Mouse (Mus musculus) testis, adult 2 months (tissue): ENCODE measurements around the gene Nudt5.

Experiments used
- CTCF ChIP-seq: fragments of 200-500 bp; IDR thresholded peaks from 2 replicates; pipeline ENCODE4 v1.5.1; 2012; ENCODE audit warnings: low read depth, mild to moderate bottlenecking, inconsistent platforms, low read length, moderate library complexity; ENCODE audit not compliant: control insufficient read depth, insufficient read depth, insufficient replicate concordance
- POLR2A ChIP-seq: fragments of 200-500 bp; IDR thresholded peaks from 2 replicates; pipeline ENCODE4 v1.6.1; 2012; ENCODE audit warnings: low read depth, mild to moderate bottlenecking, inconsistent platforms, low read length, moderate library complexity; ENCODE audit not compliant: control insufficient read depth

DNA sequence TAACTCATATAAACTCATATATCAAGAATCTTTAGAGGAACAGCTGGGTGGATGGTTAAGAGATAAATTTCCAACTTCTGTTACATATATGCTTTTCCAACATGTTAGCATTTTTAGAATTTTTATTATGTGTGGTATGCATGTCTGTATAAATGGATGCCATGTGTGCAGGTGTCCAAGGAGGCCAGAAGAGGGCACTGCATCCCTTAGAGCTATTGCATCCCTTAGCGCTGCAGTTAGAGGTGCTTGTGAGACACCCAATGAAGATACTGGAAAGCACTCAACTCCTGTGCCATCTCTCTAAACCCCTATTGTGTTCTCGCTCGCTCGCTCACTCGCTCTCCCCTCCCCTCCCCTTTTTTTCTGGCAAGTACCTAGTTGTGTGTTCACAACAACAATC, 55.3 kb downstream of the Nudt5 start:
- TF ChIP-seq CTCF (peak; percentile 26; the same call in 1 of the 2 replicates), POLR2A (no peak)
